Mouse (Mus musculus) gastrocnemius, postnatal 14 days (tissue): Measurements from ENCODE around the gene Rpl35. TPM values are rescaled to one million over a fixed set of nuclear protein-coding genes. Genes with fewer than 3 reads are reported as not detected.
A peak's percentile ranks its signal among the peaks of the same experiment; 100 is the strongest.

Experiments used
- DNase-seq: peaks from one replicate; pipeline ENCODE4 v3.0.0; 2021; ENCODE audit warnings: mixed read lengths
- intact Hi-C: fragments of 180-260 bp; cut with DNase I; formaldehyde crosslinking; loops from one replicate; pipeline ENCODE4 v1.15.1; 2025; ENCODE audit warnings: low total_unique reads
- total RNA-seq, 2 experiments: library from RNA; stranded (reverse); gene quantifications; 2 replicates each; pipeline ENCODE4 v1.2.3; 2021

The Rpl35 gene
- total RNA-seq, 2 experiments from 2014 or later: 326 to 377 TPM

- intact Hi-C loops: no loop called here
- DNase-seq: no peak
Measured at GRCm38 (mm10) chr2:38999910-39000586, 5.4 kb downstream of the Rpl35 start.

DNA sequence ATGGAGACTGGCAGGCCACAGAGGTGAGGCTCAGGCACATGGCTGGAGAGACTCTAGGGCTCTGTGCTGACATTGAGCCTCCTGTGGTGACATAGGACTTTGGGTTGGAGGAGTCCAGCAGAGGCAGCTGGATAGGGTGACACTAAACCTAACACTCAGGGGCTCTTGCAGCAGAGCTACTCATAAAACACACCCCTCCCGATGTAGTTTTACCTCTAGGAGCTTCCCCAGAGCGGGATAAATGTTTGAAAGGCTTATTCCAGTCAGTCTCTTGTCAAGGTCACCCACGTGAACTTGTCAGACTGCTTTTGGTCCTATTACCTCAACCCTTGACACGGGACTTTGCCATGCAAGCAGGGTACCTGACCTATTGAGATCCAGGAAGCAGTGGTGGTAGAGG, 6.0 kb downstream of the Rpl35 start:
- intact Hi-C loops: no loop called here

GRCm38 (mm10) chr2:38997386-38998374, 7.7 kb downstream of the Rpl35 start, which contains the start of gene Wdr38:
Gene Wdr38 (plus strand): TSS chr2:38997476.
- intact Hi-C loops: loop anchor here (2.0 kb wide), 1 partner anchor 69 kb away; no protein-coding TSS in a partner anchor

More for the DNA sequence above, 6.0 kb downstream of the Rpl35 start:
- DNase-seq: no peak

GRCm38 (mm10) chr2:38992452-38992851, 13.0 kb downstream of the Rpl35 start:
- intact Hi-C loops: no loop called here

More at GRCm38 (mm10) chr2:38997386-38998374, 7.7 kb downstream of the Rpl35 start, which contains the start of gene Wdr38:
- DNase-seq: peak; percentile 86

DNA sequence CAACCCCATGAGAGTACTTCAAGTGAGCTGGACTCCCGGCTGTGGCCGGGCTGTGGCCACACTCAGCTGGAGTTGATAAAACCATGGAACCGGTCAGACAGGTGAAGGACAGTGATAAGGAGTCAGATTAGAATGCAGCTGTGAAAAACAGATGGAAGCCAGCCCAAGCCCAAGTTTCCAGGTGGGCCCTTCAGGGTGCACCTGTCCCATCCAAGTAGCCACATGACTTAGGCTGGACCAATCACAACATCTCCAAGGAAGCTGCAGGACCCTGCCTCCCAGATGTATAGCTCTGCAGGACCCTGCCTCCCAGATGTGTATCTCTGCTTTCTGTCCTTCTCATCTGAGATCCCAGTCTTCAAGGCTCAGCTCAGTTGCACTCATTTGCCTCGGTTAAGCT, 13.4 kb downstream of the Rpl35 start:
- DNase-seq: no peak
- intact Hi-C loops: no loop called here

More at GRCm38 (mm10) chr2:38992452-38992851, 13.0 kb downstream of the Rpl35 start:
- no peak for DNase-seq

DNA sequence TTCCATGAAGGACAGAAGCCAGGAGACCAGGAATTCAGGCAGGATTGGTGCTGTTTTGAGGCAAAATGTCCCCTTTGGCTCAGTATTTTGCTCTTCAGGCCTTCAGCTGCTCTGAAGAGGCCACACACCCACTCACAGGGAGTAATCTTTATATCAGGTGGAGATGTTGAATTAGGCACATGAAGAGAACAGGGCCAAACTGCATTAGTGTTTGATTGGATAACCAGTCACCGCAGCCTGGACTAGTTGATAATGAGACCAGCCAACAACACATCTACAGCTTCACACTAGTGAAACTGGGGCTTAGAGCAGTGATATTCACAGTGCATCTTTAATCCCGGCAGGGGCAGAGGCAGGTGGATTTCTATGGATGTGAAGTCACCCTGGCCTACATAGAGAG, 16.5 kb downstream of the Rpl35 start:
- DNase-seq: no peak
- intact Hi-C loops: loop anchor here (2.0 kb wide), 1 partner anchor 50 kb away; no protein-coding TSS in a partner anchor

DNA sequence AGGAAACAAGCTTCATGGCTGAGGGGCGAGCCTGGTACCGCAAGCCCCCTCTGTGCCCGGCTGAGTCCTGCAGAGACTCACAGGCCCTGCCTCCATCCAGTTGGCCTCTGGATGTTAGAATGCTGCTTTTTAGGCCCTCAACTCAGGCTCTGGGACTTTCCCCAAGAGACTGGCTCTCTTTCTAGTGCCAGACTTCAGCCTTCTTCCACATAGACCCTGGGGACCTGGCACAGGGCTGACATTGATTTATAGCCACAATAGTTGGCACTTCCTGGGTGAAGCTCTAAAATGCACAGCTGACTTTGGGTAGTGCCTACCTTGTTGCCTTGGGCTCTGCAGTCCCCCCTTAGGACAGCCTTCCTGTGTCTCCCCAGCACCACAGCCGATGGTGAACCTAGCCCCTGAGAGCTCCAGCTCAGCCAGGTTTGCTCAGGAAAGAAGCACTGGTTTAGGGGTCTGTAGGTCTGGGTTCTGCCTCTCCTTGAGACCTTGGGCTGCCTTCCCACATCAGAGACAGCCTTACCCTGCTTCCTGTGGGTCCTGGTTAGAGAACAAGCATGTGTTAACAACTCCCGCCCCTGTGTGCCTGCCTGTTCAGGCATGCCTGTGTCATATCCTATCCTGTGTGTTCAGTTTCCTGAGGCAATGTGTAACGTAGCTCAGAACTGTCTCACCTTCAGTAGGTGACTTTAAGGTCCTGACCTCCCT, 17.5 kb downstream of the Rpl35 start:
- intact Hi-C loops: loop anchor here (2.0 kb wide), 1 partner anchor 49 kb away; no protein-coding TSS in a partner anchor
- no peak for DNase-seq

- intact Hi-C loops: no loop called here
- no peak for DNase-seq
Measured at GRCm38 (mm10) chr2:38987371-38987770, 18.1 kb downstream of the Rpl35 start.

DNA sequence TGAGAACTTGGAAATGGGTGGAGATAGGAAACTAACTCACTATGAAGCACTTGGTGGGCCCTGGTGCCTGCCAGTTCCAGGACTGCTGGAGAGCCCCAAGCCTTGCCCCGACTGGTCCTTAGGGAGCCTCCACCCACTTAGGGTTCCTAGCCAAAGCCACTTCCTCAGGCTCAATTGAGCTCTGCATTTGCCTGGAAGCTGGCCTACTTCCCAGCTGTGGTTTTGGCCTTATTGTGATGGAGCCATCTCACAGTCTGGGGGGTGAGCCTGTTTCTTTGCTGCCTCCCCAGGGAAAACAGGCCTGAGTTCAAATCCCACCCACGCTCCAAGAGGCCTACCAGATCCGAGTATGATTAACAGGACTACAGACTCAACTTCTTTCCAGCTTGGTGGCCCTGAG, 18.8 kb downstream of the Rpl35 start:
- intact Hi-C loops: no loop called here
- DNase-seq: peak; percentile 70

- no peak for DNase-seq
- intact Hi-C loops: no loop called here
Measured at GRCm38 (mm10) chr2:38983456-38983855, 22.0 kb downstream of the Rpl35 start.

DNA sequence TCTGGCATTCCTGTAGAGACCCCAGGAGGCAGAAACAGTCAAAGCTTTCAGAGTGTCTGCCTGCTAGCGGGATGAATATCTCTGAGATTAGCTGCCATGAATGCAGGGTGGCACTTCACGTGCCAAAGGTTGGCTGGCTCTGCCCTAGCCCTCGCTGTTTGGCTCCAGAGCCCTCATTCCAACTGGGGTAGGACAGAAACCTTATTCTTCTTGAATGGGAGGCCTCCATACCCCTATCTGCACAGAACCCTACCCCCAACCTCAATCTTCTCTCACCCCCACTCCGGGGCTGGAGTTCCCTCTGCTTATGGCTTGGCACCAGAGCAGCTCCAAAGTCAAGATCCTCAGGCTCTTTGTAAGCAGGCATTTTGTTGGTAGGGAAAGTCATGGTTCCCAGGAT, 27.6 kb downstream of the Rpl35 start:
- DNase-seq: no peak
- intact Hi-C loops: no loop called here

DNA sequence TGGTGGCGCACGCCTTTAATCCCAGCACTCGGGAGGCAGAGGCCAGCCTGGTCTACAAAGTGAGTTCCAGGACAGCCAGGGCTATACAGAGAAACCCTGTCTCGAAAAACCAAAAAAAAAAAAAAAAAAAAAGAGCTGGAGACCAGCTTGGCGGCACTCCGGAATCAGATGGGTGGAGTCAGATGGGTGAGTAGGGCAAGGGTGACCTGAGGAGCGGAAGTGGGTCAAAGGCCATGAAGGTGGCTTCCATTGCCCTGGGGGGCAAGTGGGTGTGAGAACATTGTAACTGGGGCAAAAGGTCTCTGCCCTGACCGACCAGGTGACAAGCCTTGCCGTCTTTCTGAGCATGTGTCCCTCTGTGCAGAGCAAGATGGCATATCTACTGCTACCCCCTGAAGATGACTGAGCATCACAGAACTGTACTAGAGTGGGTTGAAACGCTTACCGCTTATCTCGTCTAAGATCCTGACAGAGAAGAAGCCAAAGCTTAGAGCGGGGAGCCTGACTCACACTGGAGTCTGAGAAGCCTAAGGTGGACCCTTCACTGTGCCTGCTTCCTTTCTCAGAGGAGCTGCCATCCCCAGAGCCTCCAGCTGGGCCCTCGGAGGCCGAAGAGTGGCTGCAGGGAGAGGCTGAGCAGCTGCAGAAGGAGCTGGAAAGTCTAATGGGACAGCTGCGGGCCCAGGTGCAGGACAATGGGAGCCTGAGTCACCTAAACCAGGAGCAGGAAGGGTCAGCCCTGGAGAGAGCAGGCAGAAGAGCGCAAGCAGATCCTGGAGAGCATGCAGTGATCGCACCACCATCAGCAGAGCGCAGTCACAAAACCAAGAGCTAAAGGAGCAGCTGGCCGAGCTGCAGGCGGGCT, 29.3 kb downstream of the Rpl35 start:
- DNase-seq: no peak
- intact Hi-C loops: no loop called here

- DNase-seq: no peak
- intact Hi-C loops: no loop called here
Measured at GRCm38 (mm10) chr2:38975181-38975580, 30.2 kb downstream of the Rpl35 start.

GRCm38 (mm10) chr2:38974171-38974570, 31.3 kb downstream of the Rpl35 start:
- no peak for DNase-seq
- intact Hi-C loops: no loop called here

DNA sequence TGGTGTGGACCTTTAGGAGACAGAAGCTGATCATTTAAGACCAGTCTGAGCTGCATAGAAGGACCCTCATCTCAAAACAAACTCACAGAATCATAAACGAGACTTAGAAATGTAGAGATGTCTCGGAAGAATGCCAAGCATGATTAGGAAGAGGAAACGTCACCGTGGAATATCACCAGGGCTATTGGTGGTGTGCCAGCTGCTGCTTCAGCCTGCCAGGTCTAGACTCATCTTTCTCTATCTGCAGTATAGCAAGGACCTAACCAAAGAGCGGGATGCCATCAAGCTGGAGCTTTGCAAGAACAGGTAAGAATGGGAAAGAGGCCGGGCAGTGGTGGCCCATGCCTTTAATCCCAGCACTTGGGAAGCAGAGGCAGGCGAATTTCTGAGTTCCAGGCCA, 31.7 kb downstream of the Rpl35 start:
- intact Hi-C loops: no loop called here
- no peak for DNase-seq

DNA sequence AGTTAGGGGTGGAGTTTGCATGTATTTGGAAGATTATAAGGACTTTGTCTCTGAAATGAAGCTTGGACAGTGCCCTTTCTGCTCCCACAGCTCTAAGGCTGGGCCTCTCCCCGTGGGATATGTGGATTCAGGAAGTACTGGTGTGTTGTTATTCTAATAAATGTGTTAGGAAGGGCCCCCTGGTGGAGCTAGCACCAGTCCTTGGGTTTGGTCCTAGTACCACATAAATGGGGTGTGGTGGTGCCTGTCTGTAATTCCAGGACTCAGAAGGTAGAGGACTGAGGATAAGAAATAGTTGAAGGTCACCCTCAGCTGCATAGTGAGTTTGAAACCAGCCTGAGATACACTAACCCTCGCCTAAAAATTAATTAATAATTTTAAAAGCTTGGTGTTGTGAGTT, 32.2 kb downstream of the Rpl35 start:
- DNase-seq: no peak
- intact Hi-C loops: no loop called here

DNA sequence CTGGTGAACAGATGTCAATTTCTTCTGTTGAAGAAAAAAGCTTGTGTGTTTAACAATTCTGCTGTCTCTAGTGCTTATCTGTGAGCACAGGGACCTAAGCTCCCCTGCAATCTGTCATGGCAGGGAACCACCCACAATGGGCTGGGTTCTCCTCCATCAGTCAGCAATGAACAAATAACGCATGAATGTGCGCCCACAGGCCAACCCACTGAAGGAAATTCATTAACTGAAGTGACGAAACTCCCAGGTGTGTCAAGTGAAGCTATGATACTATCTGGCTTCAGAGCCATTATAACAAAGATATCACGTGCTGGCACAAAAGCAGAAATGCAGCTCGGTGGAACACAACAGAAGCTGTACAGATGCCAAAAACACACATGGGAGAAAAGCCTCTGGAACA, 35.4 kb downstream of the Rpl35 start:
- DNase-seq: no peak
- intact Hi-C loops: no loop called here

- no peak for DNase-seq
- intact Hi-C loops: no loop called here
Measured at GRCm38 (mm10) chr2:38969650-38970049, 35.8 kb downstream of the Rpl35 start.

DNA sequence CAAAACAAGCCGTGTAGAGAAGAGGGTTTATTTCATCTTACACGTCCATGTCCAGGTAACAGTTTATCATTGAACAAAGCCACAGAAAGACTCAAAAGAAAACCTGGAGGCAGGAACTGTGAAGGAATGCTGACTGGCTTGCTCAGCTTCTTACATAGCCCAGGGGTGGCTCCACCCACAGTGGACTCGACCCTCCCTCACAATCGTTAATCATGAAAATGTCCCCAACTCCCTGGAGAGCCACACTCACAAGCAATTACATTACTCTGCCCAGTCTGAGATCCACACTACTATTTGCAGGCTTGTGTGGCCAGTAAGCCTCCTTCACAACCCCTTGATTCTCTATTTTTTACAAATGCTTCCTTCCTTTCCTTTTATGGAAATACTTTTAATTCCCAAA, 41.2 kb downstream of the Rpl35 start:
- intact Hi-C loops: no loop called here
- DNase-seq: no peak
